ENCODE assay signal across 21 mouse cellular contexts in the genomic region with DNA sequence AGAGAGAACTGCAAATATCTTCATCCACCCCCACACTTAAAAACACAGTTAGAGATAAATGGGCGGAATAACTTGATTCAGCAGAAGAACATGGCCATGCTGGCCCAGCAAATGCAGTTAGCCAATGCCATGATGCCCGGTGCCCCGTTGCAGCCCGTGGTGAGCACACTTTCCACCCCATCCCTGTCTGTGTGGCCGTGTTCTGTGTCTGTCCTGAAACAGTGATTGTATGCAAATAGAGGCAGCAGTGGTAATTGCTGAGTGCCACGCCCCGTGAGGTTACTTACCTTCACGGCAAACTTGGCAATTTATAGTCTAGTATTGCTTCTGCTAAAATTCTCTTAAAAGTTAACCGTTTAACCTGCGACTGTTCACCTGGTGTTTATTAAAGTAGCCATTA.
"Had no signal": no experiment of that assay in that cellular context is flagged by ENCODE, and none has a peak within 500 bp of the region (broad histone marks: within the 10 kb centered on the region; RNA-seq: fewer than 3 reads in every experiment).

No protein-coding gene starts in this region.

- H3K27me3 ChIP-seq: heart, embryonic 12.5 days; hindbrain, embryonic 13.5 days; hindbrain, embryonic 15.5 days; limb, embryonic 13.5 days; limb, embryonic 15.5 days; liver, embryonic 12.5 days had no signal

- H3K36me3 ChIP-seq: hindbrain, embryonic 13.5 days; hindbrain, embryonic 15.5 days; limb, embryonic 13.5 days had no signal

- ATAC-seq: hindbrain, postnatal 0 days; intestine, embryonic 16.5 days; liver, embryonic 12.5 days had no signal

- H3K4me1 ChIP-seq: hindbrain, embryonic 15.5 days; limb, embryonic 15.5 days had no signal

- DNase-seq: gastrocnemius, postnatal 25 days; heart, adult 18-20 months; heart, postnatal 10 days; kidney, adult 11 months; kidney, adult 2 months; kidney, adult 9 months; kidney, postnatal 10 days; kidney, postnatal 25 days; kidney, postnatal 4 days; layer of hippocampus, adult 9-11 months; layer of hippocampus, postnatal 36 days; left cerebral cortex, postnatal 4 days had no signal

- H3K9me3 ChIP-seq: heart, embryonic 10.5 days; heart, embryonic 12.5 days; hindbrain, embryonic 13.5 days; hindbrain, embryonic 15.5 days; limb, embryonic 13.5 days; limb, embryonic 15.5 days; liver, embryonic 12.5 days had no signal

- H3K4me3 ChIP-seq: heart, embryonic 10.5 days; heart, embryonic 12.5 days; hindbrain, embryonic 13.5 days; hindbrain, embryonic 15.5 days; limb, embryonic 13.5 days; limb, embryonic 15.5 days; liver, embryonic 12.5 days had no signal
